Mouse (Mus musculus): ENCODE measurements around the gene Acadm. TPM values are rescaled to one million over a fixed set of nuclear protein-coding genes. Genes with fewer than 3 reads are reported as not detected.
A peak's percentile ranks its signal among the peaks of the same experiment; 100 is the strongest.

The Acadm gene
- polyA plus RNA-seq, 1 experiment from 2014 or later, result 82.5 TPM

- peak overlapping the region; percentile 92 for H3K4me3 ChIP-seq (replicated peaks)
- under 1% methylated on average over 12 of the region's 12 CpGs for WGBS (ENCODE audit: insufficient replicate concordance)
- peak overlapping the region; percentile 84 for H3K4me2 ChIP-seq
- H3K27me3 ChIP-seq, result no peaks in the 10 kb centered on the region
- peak overlapping the region; percentile 93 for H3K27ac ChIP-seq (replicated peaks)
- H3K4me1 ChIP-seq (replicated peaks), result peaks cover 50% of the 10 kb centered on the region
- peak overlapping the region; percentile 94 for H3K9ac ChIP-seq
- no peaks in the 10 kb centered on the region for H3K9me3 ChIP-seq (replicated peaks)
- H3K36me3 ChIP-seq (replicated peaks), result peaks cover 47% of the 10 kb centered on the region
- no peak for ATAC-seq (ENCODE audit: insufficient read depth)
Measured at GRCm38 (mm10) chr3:153911882-153912440, 32.5 kb downstream of the Acadm start.

DNA sequence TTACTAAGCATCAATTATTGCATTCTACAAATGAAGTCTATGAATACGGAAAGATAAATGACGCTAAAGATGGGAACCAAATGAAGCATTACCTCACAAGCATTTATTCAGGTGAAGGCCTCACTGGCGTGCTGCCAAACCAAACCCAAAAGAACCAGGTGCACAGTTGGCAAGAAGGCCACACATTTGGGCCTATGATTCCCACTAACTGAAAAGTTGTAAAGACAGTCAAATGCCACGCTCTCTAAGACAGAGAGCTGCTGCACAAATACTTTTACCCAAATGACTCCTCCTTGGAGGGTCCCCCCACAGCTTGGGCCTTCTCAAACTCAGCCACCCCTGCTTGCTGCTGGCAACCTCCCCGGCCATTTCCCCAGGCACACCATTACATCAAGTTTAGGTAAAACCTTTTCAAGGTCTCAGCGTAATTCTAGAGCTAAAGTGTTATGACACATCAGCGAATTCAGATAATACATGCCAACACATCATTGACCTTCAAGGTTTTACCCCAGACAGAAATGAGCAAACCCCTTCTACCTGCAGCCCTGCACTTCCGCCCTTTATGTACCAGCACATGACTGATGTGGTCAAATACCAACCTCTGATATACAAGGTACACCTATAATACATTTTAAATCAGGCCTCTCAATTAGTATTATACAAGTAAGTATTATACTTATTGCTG lies 33.1 kb downstream of the Acadm start:
- H3K4me2 ChIP-seq, result peak overlapping the region; percentile 84
- H3K9me3 ChIP-seq (replicated peaks), result no peaks in the 10 kb centered on the region
- ATAC-seq (ENCODE audit: insufficient read depth), result no peak
- H3K4me1 ChIP-seq (replicated peaks), result peaks cover 50% of the 10 kb centered on the region
- peak overlapping the region; percentile 94 for H3K9ac ChIP-seq
- H3K27me3 ChIP-seq, result no peaks in the 10 kb centered on the region
- 14% methylated on average over 8 of the region's 8 CpGs for WGBS (ENCODE audit: insufficient replicate concordance)
- peak overlapping the region; percentile 93 for H3K27ac ChIP-seq (replicated peaks)
- peaks cover 53% of the 10 kb centered on the region for H3K36me3 ChIP-seq (replicated peaks)
- peak overlapping the region; percentile 92 for H3K4me3 ChIP-seq (replicated peaks)

GRCm38 (mm10) chr3:153910489-153910888 lies 33.9 kb downstream of the Acadm start:
- Histone ChIP-seq H3K9ac (peak overlapping the region; percentile 94), H3K4me2 (peak overlapping the region; percentile 84), H3K27ac (replicated peaks) (peak overlapping the region; percentile 93), H3K36me3 (replicated peaks) (peaks cover 62% of the 10 kb centered on the region), H3K4me3 (replicated peaks) (peak overlapping the region; percentile 92), H3K27me3 (no peaks in the 10 kb centered on the region), H3K4me1 (replicated peaks) (peaks cover 53% of the 10 kb centered on the region), H3K9me3 (replicated peaks) (no peaks in the 10 kb centered on the region)
- ATAC-seq (ENCODE audit: insufficient read depth), result no peak
- 42% methylated on average over 7 of the region's 7 CpGs for WGBS (ENCODE audit: insufficient replicate concordance)

DNA sequence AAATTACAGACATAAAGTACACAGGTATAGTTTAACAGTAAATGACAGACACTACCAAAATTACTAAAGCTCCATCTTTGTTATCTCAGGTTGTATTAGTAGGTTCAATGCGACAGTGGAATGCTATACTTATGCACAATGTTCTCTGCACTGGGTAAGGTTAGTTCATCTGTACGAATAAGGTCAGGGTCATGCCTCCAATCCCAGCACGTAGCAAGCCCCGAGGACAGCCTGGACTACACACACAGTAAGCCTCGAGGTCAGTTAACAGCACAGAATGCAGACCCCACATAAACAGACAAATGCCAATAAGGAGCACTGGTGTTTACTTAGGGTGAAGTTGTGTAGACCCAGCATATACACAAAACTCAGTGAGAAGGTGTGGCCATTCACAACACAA lies 35.5 kb downstream of the Acadm start:
- ATAC-seq (ENCODE audit: insufficient read depth), result no peak
- no peaks in the 10 kb centered on the region for H3K9me3 ChIP-seq (replicated peaks)
- no peaks in the 10 kb centered on the region for H3K27me3 ChIP-seq
- peaks cover 77% of the 10 kb centered on the region for H3K36me3 ChIP-seq (replicated peaks)
- WGBS (ENCODE audit: insufficient replicate concordance), result 61% methylated on average over 5 of the region's 5 CpGs
- peak overlapping the region; percentile 94; the same call in 1 of the 2 replicates for H3K9ac ChIP-seq
- H3K4me3 ChIP-seq (replicated peaks), result peak overlapping the region; percentile 92
- peak overlapping the region; percentile 84 for H3K4me2 ChIP-seq
- peak overlapping the region; percentile 93; the same call in 1 of the 2 replicates for H3K27ac ChIP-seq (replicated peaks)
- peaks cover 54% of the 10 kb centered on the region for H3K4me1 ChIP-seq (replicated peaks)

DNA sequence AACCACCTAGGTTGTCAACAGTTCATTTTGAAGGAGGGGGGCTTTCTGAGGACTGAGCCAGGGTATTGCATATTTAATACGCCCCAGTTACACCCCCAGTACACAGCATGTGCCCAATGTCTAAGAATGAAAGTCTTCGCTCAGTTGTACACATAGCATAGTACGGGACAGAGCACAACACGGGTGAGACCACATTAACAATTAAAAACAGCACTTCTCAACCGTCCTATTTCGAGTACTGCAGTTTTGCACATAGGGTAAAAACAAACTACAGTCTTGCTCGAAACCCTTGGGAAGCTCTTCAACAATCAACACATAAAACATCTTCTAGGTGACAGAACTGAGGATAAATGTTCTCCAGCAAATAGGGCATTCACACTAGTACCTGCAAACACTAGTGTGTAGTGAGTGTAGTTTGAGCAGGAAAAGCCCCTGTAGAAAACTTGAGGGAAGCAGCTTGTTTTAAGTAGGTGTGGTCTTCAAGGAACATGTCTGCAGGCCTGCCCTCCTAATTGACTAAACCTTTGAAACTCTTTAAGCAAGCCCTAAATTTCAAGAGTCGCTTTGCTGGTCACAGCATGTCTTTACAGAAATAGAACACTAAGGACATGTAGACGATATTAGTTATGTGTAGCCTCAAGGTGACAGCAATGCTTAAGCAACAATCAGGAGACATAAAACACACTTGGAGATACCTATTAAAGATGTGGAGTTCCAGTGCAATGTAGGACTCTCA lies 38.1 kb downstream of the Acadm start, which contains the start of gene Msh4:
Gene Msh4, minus strand, starts transcription at position 3 of the 736 bp plus-strand sequence.
- Histone ChIP-seq H3K27ac (replicated peaks) (0 out of 2 replicates have a peak within 1 kb of the TSS, but pooled peaks have one; percentile 7), H3K4me2 (no peak within 1 kb of the TSS), H3K27me3 (no peaks in the 10 kb centered on the region), H3K9me3 (replicated peaks) (no peaks in the 10 kb centered on the region), H3K36me3 (replicated peaks) (peaks cover 82% of the 10 kb centered on the region), H3K9ac (no peak within 1 kb of the TSS), H3K4me1 (replicated peaks) (peaks cover 58% of the 10 kb centered on the region), H3K4me3 (replicated peaks) (no peak within 1 kb of the TSS)
- 69% methylated on average over 9 of the region's 9 CpGs for WGBS (ENCODE audit: insufficient replicate concordance)
- ATAC-seq (ENCODE audit: insufficient read depth), result no peak

DNA sequence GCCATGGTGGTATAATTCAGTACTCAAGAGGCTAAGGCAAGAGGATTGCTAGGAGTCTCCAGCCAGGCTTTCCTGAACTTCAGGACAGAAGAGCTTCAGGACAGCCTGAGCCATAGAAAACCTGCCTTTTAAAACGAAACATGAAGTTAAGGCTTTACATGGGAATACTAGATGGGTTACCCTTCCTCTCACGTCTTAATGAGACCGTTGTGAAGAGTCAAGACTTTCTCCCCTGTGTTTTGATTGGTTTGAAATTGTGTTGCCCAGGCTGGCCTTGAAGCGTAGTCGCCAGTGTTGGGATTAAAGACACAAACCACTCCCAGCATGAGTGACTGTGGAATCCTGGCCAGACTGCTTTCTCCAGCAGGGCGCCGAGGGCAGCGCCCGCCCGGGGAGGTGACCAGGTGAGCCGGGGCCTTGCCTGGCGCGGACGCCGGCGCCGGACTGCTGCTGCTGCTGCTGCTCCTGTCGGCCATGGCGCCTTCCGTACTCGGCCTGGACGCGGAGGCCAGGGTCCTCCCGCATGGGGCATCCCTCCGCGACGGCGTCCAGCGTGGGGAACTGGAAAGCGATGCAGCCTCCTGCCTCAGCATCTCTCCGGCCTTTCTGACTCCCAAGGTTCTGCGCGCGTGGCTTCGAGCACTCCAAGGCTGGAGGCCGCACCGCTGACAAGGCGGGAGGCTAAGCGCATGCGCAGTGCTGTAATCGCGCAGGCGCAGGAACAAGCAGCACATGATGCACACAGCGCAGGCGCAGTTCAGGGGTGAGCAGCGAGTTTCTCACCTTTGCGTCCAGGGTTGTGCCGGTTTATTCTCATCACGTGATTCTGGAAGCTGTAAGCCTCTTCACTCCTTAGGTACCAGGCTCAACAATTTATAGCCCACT lies 38.9 kb downstream of the Acadm start:
- Histone ChIP-seq H3K4me1 (replicated peaks) (peaks cover 55% of the 10 kb centered on the region), H3K9me3 (replicated peaks) (no peaks in the 10 kb centered on the region), H3K36me3 (replicated peaks) (peaks cover 74% of the 10 kb centered on the region), H3K27me3 (no peaks in the 10 kb centered on the region), H3K27ac (replicated peaks) (0 out of 2 replicates have a peak overlapping the region, but pooled peaks have one; percentile 7), H3K4me2 (no peak overlapping the region), H3K4me3 (replicated peaks) (no peak overlapping the region), H3K9ac (no peak overlapping the region)
- WGBS (ENCODE audit: insufficient replicate concordance), result 86% methylated on average over 49 of the region's 49 CpGs
- peak; percentile 35 for ATAC-seq (ENCODE audit: insufficient read depth)

DNA sequence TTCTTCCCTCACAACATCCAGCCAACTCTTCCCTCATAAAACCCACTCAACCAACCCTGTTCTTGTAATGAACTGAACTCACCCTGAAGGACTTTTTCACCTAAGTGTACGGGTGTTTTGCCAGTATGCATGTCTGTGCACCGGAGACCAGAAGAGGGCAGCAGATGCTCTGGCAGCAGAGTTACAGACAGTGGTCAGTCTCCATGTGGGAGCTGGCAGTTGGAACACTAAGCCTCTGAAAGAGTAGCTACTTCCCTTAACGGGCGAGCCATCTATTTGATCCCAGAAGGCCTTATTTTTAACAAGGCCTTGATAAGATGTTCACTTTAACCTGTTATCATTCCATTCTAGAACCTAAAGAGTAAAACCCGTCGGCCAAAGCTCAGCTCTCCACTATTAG lies 39.8 kb downstream of the Acadm start:
- H3K4me3 ChIP-seq (replicated peaks), result no peak overlapping the region
- WGBS (ENCODE audit: insufficient replicate concordance), result 49% methylated on average over 6 of the region's 6 CpGs
- H3K27me3 ChIP-seq, result no peaks in the 10 kb centered on the region
- peaks cover 46% of the 10 kb centered on the region for H3K4me1 ChIP-seq (replicated peaks)
- no peak overlapping the region for H3K9ac ChIP-seq
- no peaks in the 10 kb centered on the region for H3K9me3 ChIP-seq (replicated peaks)
- ATAC-seq (ENCODE audit: insufficient read depth), result peak; percentile 51
- no peak overlapping the region for H3K4me2 ChIP-seq
- H3K36me3 ChIP-seq (replicated peaks), result peaks cover 64% of the 10 kb centered on the region
- no peak overlapping the region for H3K27ac ChIP-seq (replicated peaks)

- no peak for ATAC-seq (ENCODE audit: insufficient read depth)
- Histone ChIP-seq H3K4me2 (no peak overlapping the region), H3K4me3 (replicated peaks) (no peak overlapping the region), H3K9ac (no peak overlapping the region), H3K9me3 (replicated peaks) (no peaks in the 10 kb centered on the region), H3K4me1 (replicated peaks) (peaks cover 28% of the 10 kb centered on the region), H3K36me3 (replicated peaks) (peaks cover 45% of the 10 kb centered on the region), H3K27ac (replicated peaks) (0 out of 2 replicates have a peak overlapping the region, but pooled peaks have one; percentile 9), H3K27me3 (no peaks in the 10 kb centered on the region)
- 28% methylated on average over 3 of the region's 3 CpGs for WGBS (ENCODE audit: insufficient replicate concordance)
Measured at GRCm38 (mm10) chr3:153902595-153902994, 41.8 kb downstream of the Acadm start.

DNA sequence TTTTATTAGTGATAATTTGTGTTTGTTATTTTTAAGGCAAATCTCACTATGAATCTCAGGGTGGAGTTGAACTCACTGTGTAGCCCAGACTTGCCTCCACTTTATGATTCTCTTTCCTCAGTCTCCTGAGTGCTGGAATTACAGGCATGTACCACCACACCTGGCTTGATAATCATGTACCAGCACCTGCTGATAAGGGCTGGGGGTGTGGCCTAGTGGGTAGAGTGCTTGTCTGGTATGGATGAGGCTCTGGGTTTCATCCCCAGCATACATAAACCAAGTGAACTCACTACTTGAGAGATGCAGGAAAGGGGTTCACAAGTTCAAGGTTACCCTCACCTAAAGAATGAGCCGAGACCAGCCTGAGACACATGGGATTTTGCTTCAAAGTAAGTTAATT lies 42.5 kb downstream of the Acadm start:
- Histone ChIP-seq H3K27ac (replicated peaks) (no peak overlapping the region), H3K4me3 (replicated peaks) (no peak overlapping the region), H3K36me3 (replicated peaks) (peaks cover 38% of the 10 kb centered on the region), H3K27me3 (no peaks in the 10 kb centered on the region), H3K4me1 (replicated peaks) (peaks cover 30% of the 10 kb centered on the region), H3K9ac (no peak overlapping the region), H3K9me3 (replicated peaks) (no peaks in the 10 kb centered on the region), H3K4me2 (no peak overlapping the region)
- 59% methylated on average over 1 of the region's 1 CpGs for WGBS (ENCODE audit: insufficient replicate concordance)
- no peak for ATAC-seq (ENCODE audit: insufficient read depth)

- H3K9ac ChIP-seq, result no peak overlapping the region
- no peak overlapping the region for H3K27ac ChIP-seq (replicated peaks)
- H3K4me2 ChIP-seq, result no peak overlapping the region
- ATAC-seq (ENCODE audit: insufficient read depth), result no peak
- H3K4me3 ChIP-seq (replicated peaks), result no peak overlapping the region
- no peaks in the 10 kb centered on the region for H3K9me3 ChIP-seq (replicated peaks)
- H3K4me1 ChIP-seq (replicated peaks), result peaks cover 22% of the 10 kb centered on the region
- 17% methylated on average over 6 of the region's 6 CpGs for WGBS (ENCODE audit: insufficient replicate concordance)
- no peaks in the 10 kb centered on the region; the same call in 1 of the 2 replicates for H3K27me3 ChIP-seq
- H3K36me3 ChIP-seq (replicated peaks), result no peaks in the 10 kb centered on the region
Measured at GRCm38 (mm10) chr3:153897216-153897615, 47.2 kb downstream of the Acadm start.

Data from liver, embryonic 15.5 days (tissue).